Mouse (Mus musculus) midbrain, embryonic 13.5 days (tissue): ENCODE data around the gene Cdc42ep5. TPM values are rescaled to one million over a fixed set of nuclear protein-coding genes. Genes with fewer than 3 reads are reported as not detected.
A peak's percentile ranks its signal among the peaks of the same experiment; 100 is the strongest.
"Not testable (repeated sequence)": the region's sequence is repeated elsewhere in the genome, so short reads cannot be mapped to it uniquely, and the experiment has no call there.

Experiments used
- ATAC-seq: fragments of 200-750 bp; cut with Nextera tagmentation; 2 replicates; pipeline ENCODE4 v1.8.0; 2017; ENCODE audit warnings: mild to moderate bottlenecking, moderate TSS enrichment, moderate library complexity
- H3K27ac ChIP-seq: fragments of 300-500 bp; sonication (generic); 2 replicates; pipeline ENCODE4 v1.5.1; 2015; ENCODE audit warnings: inconsistent platforms, mild to moderate bottlenecking, moderate library complexity
- H3K27me3 ChIP-seq: fragments of 300-500 bp; sonication (generic); 2 replicates; pipeline ENCODE4 v1.6.1; 2015; ENCODE audit warnings: mild to moderate bottlenecking, inconsistent platforms
- H3K36me3 ChIP-seq: fragments of 300-500 bp; sonication (generic); 2 replicates; pipeline ENCODE4 v1.6.1; 2015; ENCODE audit warnings: mild to moderate bottlenecking, inconsistent platforms
- H3K4me1 ChIP-seq: fragments of 300-500 bp; sonication (generic); replicated peaks from 2 replicates; pipeline ENCODE4 v1.6.1; 2015; ENCODE audit warnings: inconsistent platforms
- H3K4me2 ChIP-seq: fragments of 300-500 bp; sonication (generic); replicated peaks from 2 replicates; pipeline ENCODE4 v1.6.1; 2015; ENCODE audit warnings: moderate library complexity, mild to moderate bottlenecking, inconsistent platforms
- H3K4me3 ChIP-seq: fragments of 300-500 bp; sonication (generic); replicated peaks from 2 replicates; pipeline ENCODE4 v1.5.1; 2015; ENCODE audit warnings: mild to moderate bottlenecking, inconsistent platforms
- H3K9ac ChIP-seq: fragments of 300-500 bp; sonication (generic); replicated peaks from 2 replicates; pipeline ENCODE4 v1.6.1; 2015; ENCODE audit warnings: mild to moderate bottlenecking, inconsistent platforms
- H3K9me3 ChIP-seq: fragments of 300-500 bp; sonication (generic); 2 replicates; pipeline ENCODE4 v1.6.1; 2016; ENCODE audit warnings: mild to moderate bottlenecking, inconsistent platforms
- WGBS: fragments of 180-500 bp; shearing (Covaris S2); methylation state at CpG from one replicate; pipeline ENCODE4 v1.1.7; 2015; 5-methylcytosine and 5-hydroxymethylcytosine counted together
- polyA plus RNA-seq: library from polyadenylated mRNA; unstranded; fragments of >200 nt; fragmentation: Nextera tagmentation; extraction: Ambion mirVana; gene quantifications from 2 replicates; pipeline ENCODE4 v1.2.1, GENCODE M21; 2015

Cdc42ep5 gene
- 5.1 and 5.2 TPM in 2 replicates for polyA plus RNA-seq

GRCm38 (mm10) chr7:4164090-4164910 is at the start of gene Cdc42ep5:
Gene Cdc42ep5 (minus strand): TSS chr7:4164860.
- ATAC-seq, result peak; percentile 79
- Histone ChIP-seq H3K27ac (no peak within 1 kb of the TSS), H3K4me3 (peak within 1 kb of the TSS; percentile 26), H3K4me2 (peak within 1 kb of the TSS; percentile 47), H3K36me3 (no peaks in the 10 kb centered on the region), H3K27me3 (no peaks in the 10 kb centered on the region), H3K4me1 (peaks cover 19% of the 10 kb centered on the region), H3K9ac (peak within 1 kb of the TSS; percentile 39; the same call in 1 of the 2 replicates), H3K9me3 (no peaks in the 10 kb centered on the region)
- WGBS, result 1% methylated on average over 19 of the region's 20 CpGs

- not testable (repeated sequence) for ATAC-seq, H3K9me3 ChIP-seq, H3K36me3 ChIP-seq, H3K4me3 ChIP-seq, H3K4me2 ChIP-seq, H3K27ac ChIP-seq, H3K9ac ChIP-seq, H3K27me3 ChIP-seq, H3K4me1 ChIP-seq
Measured at GRCm38 (mm10) chr7:4213436-4213835, 48.8 kb upstream of the Cdc42ep5 start.

- Histone ChIP-seq H3K27ac (no peak overlapping the region), H3K4me3 (no peak overlapping the region), H3K9ac (no peak overlapping the region), H3K36me3 (no peaks in the 10 kb centered on the region), H3K4me1 (no peaks in the 10 kb centered on the region), H3K4me2 (no peak overlapping the region), H3K27me3 (no peaks in the 10 kb centered on the region), H3K9me3 (peaks cover 2% of the 10 kb centered on the region; the same call in 1 of the 2 replicates)
- 48% methylated on average over 2 of the region's 2 CpGs for WGBS
- ATAC-seq, result no peak
Measured at GRCm38 (mm10) chr7:4208626-4209025, 44.0 kb upstream of the Cdc42ep5 start.

DNA sequence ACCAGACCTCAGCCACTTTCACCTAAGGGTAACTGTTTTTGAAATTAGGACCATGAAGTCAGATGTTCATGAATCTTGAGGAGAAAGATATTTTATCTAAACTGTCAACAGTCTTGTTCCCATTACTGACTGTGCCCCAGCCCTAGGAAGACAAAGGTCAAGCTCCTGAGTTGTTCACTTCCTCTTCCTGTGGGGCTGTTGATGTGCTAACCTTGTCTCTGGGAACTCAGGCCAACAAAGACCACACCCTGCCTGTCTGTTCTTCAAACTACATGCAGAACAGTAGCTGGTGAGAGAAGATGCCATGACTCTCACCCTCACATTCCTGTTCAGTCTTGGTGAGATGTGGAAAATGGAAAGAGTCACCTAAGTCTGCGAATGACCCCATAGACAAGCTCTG is 42.5 kb upstream of the Cdc42ep5 start:
- H3K27me3 ChIP-seq, result no peaks in the 10 kb centered on the region
- ATAC-seq, result no peak
- no peaks in the 10 kb centered on the region for H3K4me1 ChIP-seq
- no peak overlapping the region for H3K4me3 ChIP-seq
- H3K9ac ChIP-seq, result no peak overlapping the region
- H3K4me2 ChIP-seq, result no peak overlapping the region
- WGBS, result 76% methylated on average over 1 of the region's 1 CpGs
- H3K27ac ChIP-seq, result no peak overlapping the region
- peaks cover 2% of the 10 kb centered on the region; the same call in 1 of the 2 replicates for H3K9me3 ChIP-seq
- no peaks in the 10 kb centered on the region for H3K36me3 ChIP-seq

- Histone ChIP-seq H3K27me3 (no peaks in the 10 kb centered on the region), H3K4me1 (no peaks in the 10 kb centered on the region), H3K9me3 (no peaks in the 10 kb centered on the region), H3K4me3 (no peak overlapping the region), H3K36me3 (no peaks in the 10 kb centered on the region), H3K4me2 (no peak overlapping the region), H3K9ac (no peak overlapping the region), H3K27ac (no peak overlapping the region)
- WGBS, result 43% methylated on average over 3 of the region's 3 CpGs
- no peak for ATAC-seq
Measured at GRCm38 (mm10) chr7:4178438-4178837, 13.8 kb upstream of the Cdc42ep5 start.

DNA sequence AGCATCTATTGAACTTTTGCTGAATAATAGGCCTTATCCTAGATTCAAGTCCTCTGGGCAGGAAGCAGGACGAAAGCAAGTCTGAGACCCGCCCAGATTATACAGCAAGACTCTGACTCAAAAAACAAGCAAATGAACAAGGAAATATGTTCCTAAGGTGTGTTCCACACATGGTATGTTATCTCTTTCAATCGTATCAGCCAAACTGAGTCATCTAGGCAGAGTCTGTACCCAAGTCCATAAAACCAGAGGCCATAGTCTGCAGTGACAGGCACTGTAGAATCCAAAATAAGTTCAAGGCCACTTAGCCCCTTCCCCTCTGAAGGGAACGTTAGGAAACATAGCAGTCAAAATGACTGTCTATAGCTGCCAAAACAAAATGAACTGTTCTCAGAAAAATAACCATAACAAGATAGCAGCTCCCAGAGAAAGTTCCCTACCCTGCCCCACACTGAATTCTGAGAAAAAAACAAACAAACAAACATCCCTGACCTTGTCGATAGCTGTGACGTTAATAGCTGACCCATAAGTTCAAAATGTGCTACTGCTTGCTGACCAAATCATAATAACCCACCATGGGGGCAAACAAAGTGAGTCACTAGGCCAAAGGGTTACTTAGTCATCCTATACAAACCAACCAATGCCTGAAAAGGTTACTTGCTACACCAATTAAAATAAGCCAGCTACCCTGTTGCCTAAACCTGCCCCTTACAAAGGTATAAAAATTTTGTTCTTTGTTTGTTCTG is 5.7 kb upstream of the Cdc42ep5 start:
- no peak overlapping the region for H3K9ac ChIP-seq
- no peaks in the 10 kb centered on the region for H3K36me3 ChIP-seq
- no peaks in the 10 kb centered on the region for H3K27me3 ChIP-seq
- no peak overlapping the region for H3K4me2 ChIP-seq
- no peak overlapping the region for H3K4me3 ChIP-seq
- H3K4me1 ChIP-seq, result no peaks in the 10 kb centered on the region
- 83% methylated on average over 6 of the region's 6 CpGs for WGBS
- no peaks in the 10 kb centered on the region for H3K9me3 ChIP-seq
- no peak overlapping the region for H3K27ac ChIP-seq
- no peak for ATAC-seq

DNA sequence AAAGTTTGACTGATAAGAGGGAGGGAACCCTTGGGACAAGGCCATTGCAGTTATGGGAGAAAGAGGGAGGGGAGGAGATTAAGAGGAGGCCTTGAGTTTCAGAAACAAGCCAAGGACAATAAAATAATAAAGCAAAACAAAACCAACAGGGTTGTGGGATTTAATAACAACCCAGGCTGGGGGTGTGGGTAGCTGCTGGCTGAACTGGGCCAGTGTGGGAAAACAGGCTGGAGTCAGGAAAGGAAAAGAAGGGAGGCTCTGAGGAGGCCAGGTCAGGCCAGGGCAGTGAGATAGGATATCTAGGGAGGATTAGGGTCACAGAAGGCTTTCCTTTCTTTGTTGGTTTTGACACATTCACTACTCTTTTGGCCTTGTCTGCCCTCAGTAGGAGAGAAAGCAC is 2.4 kb upstream of the Cdc42ep5 start:
- ATAC-seq, result no peak
- H3K4me3 ChIP-seq, result no peak overlapping the region

DNA sequence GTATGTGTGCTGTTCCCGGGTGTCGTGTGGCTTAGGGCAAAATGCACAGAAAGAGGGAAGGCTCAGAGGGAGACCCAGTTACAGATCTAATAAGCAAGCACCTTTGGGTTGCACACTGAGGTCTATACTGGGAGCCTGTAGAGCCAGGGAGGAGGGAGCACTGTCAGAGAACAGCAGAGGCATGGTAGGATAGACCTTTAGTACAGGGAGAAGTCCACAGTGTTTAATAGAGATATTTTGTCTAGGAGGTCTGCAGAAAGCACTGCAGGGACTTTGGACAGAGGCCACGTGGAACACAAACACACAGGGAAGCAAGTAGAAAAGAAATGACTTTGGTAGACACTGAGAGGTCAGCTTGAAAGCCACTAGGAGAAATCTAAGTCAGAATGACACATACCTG is 626 bp upstream of the Cdc42ep5 start:
- Histone ChIP-seq H3K9me3 (no peaks in the 10 kb centered on the region), H3K36me3 (no peaks in the 10 kb centered on the region), H3K4me1 (peaks cover 19% of the 10 kb centered on the region), H3K4me3 (no peak overlapping the region), H3K27ac (no peak overlapping the region), H3K4me2 (peak overlapping the region; percentile 17; the same call in 1 of the 2 replicates), H3K9ac (no peak overlapping the region), H3K27me3 (no peaks in the 10 kb centered on the region)
- WGBS, result 28% methylated on average over 3 of the region's 3 CpGs
- 0 out of 2 replicates have a peak, but pooled peaks have one; percentile 13 for ATAC-seq

More for the DNA sequence above, 2.4 kb upstream of the Cdc42ep5 start:
- peaks cover 19% of the 10 kb centered on the region for H3K4me1 ChIP-seq
- H3K4me2 ChIP-seq, result no peak overlapping the region
- no peaks in the 10 kb centered on the region for H3K9me3 ChIP-seq
- H3K36me3 ChIP-seq, result no peaks in the 10 kb centered on the region
- no peak overlapping the region for H3K9ac ChIP-seq
- H3K27ac ChIP-seq, result no peak overlapping the region
- H3K27me3 ChIP-seq, result no peaks in the 10 kb centered on the region

DNA sequence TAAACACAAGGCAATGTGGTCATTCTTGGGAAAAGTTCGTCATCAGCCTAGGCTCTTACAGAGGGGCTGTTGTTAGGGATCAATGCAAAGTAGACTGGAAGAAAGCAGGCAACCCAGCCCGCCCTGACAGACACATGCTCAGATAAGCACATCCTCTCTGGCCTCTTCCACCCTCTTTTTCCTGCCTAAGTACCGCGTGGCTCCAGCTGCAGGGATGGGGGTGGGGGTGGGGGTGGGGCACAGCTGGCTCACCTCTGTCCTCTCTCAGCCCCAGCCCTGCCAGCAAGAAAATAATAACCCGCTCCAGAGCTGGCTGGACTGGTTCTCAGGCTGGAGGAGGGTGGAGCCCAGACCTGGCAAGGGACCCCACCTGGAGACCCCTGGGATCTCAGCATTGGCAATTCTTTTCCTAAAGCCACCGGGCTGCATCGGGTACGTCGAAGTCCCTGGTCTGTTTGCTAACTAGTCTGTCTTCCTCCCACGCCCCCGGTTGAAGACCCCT is 1.0 kb downstream of the Cdc42ep5 start:
- H3K9ac ChIP-seq, result 0 out of 2 replicates have a peak overlapping the region, but pooled peaks have one; percentile 39
- whole genome bisulfite sequencing, result 3% methylated on average over 11 of the region's 11 CpGs

GRCm38 (mm10) chr7:4161596-4161995 is 3.1 kb downstream of the Cdc42ep5 start:
- H3K9ac ChIP-seq, H3K36me3 ChIP-seq, H3K9me3 ChIP-seq, H3K4me2 ChIP-seq, H3K27me3 ChIP-seq, ATAC-seq, H3K27ac ChIP-seq, H3K4me3 ChIP-seq: not testable (repeated sequence)
- H3K4me1 ChIP-seq, result peaks cover 19% of the 10 kb centered on the region
- 93% methylated on average over 4 of the region's 4 CpGs for WGBS

More for the DNA sequence above, 1.0 kb downstream of the Cdc42ep5 start:
- Histone ChIP-seq H3K36me3 (no peaks in the 10 kb centered on the region), H3K9me3 (no peaks in the 10 kb centered on the region), H3K4me1 (peaks cover 19% of the 10 kb centered on the region), H3K4me2 (peak overlapping the region; percentile 47), H3K27me3 (no peaks in the 10 kb centered on the region), H3K4me3 (peak overlapping the region; percentile 26), H3K27ac (no peak overlapping the region)
- peak; percentile 74 for ATAC-seq

GRCm38 (mm10) chr7:4154976-4155375 is 9.7 kb downstream of the Cdc42ep5 start:
- H3K27ac ChIP-seq, result no peak overlapping the region
- peaks cover 35% of the 10 kb centered on the region for H3K27me3 ChIP-seq
- no peaks in the 10 kb centered on the region for H3K36me3 ChIP-seq
- ATAC-seq, result no peak
- no peak overlapping the region for H3K4me2 ChIP-seq
- H3K9ac ChIP-seq, result no peak overlapping the region
- H3K4me1 ChIP-seq, result peaks cover 16% of the 10 kb centered on the region
- no peaks in the 10 kb centered on the region for H3K9me3 ChIP-seq
- H3K4me3 ChIP-seq, result no peak overlapping the region
- WGBS, result 22% methylated on average over 4 of the region's 4 CpGs

GRCm38 (mm10) chr7:4154356-4154755 is 10.3 kb downstream of the Cdc42ep5 start:
- Histone ChIP-seq H3K36me3 (no peaks in the 10 kb centered on the region), H3K9ac (no peak overlapping the region), H3K9me3 (no peaks in the 10 kb centered on the region), H3K27ac (no peak overlapping the region), H3K27me3 (peaks cover 35% of the 10 kb centered on the region), H3K4me3 (no peak overlapping the region), H3K4me1 (peaks cover 19% of the 10 kb centered on the region), H3K4me2 (no peak overlapping the region)
- no peak for ATAC-seq
- 70% methylated on average over 5 of the region's 5 CpGs for WGBS
